Mouse (Mus musculus) C2C12 (cell line): ENCODE results near the gene Ear2. TPM values are rescaled to one million over a fixed set of nuclear protein-coding genes. Genes with fewer than 3 reads are reported as not detected.
"Not testable (repeated sequence)": the region's sequence is repeated elsewhere in the genome, so short reads cannot be mapped to it uniquely, and the experiment has no call there.

Experiments
- H3K27me3 ChIP-seq: one replicate; pipeline ENCODE4 v1.6.1; 2011; ENCODE audit not compliant: control insufficient read depth, insufficient read depth, insufficient read length
- H3K36me3 ChIP-seq: one replicate; pipeline ENCODE4 v1.6.1; 2011; ENCODE audit not compliant: control insufficient read depth, insufficient read depth
- H3K4me3 ChIP-seq: one replicate; pipeline ENCODE4 v1.5.1; 2011; ENCODE audit warnings: mild to moderate bottlenecking, control low read depth; ENCODE audit not compliant: poor library complexity, insufficient read depth, severe bottlenecking
- H3K79me2 ChIP-seq: one replicate; pipeline ENCODE4 v1.6.1; 2011; ENCODE audit not compliant: control insufficient read depth, insufficient read depth
- H3K79me3 ChIP-seq: one replicate; pipeline ENCODE4 v1.6.1; 2011; ENCODE audit warnings: low read depth, control low read depth
- H3ac ChIP-seq: one replicate; pipeline ENCODE3; 2011; ENCODE audit warnings: low read depth; ENCODE audit not compliant: control insufficient read depth, insufficient read length
- CEBPB ChIP-seq: IDR thresholded peaks from one replicate; pipeline ENCODE4 v1.6.1; 2011; ENCODE audit warnings: low read depth, mild to moderate bottlenecking, control low read depth, moderate library complexity
- long read RNA-seq, 2 experiments: library from polyadenylated mRNA; unstranded; transcript quantifications; one replicate each; pipeline ENCODE4 v2.0.0; 2019 to 2020
- polyA plus RNA-seq: library from polyadenylated mRNA; unstranded; fragments of >200 nt; fragmentation: generic; extraction: Trizol; gene quantifications from one replicate; pipeline ENCODE4 v1.2.1, GENCODE M21; 2012; ENCODE audit warnings: missing spikeins

Gene Ear2
- not detected for polyA plus RNA-seq
- long read RNA-seq, experiment 1, result 0 reads
- long read RNA-seq, experiment 2, result 0 reads

DNA sequence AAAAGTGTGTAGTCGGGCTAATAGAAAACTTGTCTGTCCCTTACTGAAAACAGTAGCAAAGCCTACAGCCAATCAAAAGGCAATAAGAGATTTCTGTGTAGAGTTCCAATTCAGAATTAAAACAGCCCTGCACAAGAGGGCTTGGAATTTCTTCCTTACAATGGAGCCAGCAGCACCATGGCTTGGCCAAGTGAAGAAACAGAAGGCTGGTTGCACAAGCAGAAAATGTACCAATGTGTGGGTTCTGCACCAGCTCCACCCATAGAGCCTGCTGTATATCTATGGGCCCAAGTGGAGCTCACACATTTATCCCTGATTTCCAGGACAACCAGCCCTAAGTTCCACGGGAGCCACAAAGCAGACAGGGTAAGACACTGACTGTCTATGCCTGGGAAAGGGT, at the start of gene Ear2:
Gene Ear2 (plus strand): TSS at position 301 of the 400 bp plus-strand sequence.
- not testable (repeated sequence) for H3K36me3 ChIP-seq, H3K27me3 ChIP-seq, H3K79me2 ChIP-seq, H3K79me3 ChIP-seq, H3ac ChIP-seq, H3K4me3 ChIP-seq

DNA sequence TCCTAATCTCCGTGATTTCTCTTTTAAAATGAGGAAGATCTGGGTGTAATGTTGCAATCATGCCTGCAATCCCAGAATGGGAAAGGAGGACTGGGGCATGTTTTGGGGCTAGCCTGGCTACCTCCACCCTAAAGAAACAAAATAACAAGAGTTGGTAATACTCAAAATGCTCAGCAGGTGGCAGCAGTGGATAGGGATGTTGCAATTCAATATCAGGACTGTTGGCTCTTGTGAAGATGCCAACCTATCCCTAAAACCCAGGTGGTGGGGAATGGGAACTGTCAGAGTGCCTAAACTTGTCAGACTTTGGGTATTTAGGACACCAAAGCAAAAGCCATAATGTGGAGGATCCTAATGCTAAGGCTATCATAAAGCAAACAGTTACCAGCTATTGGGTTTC, 34.6 kb upstream of the Ear2 start:
- not testable (repeated sequence) for H3ac ChIP-seq, H3K79me2 ChIP-seq, H3K27me3 ChIP-seq, H3K79me3 ChIP-seq, H3K36me3 ChIP-seq, H3K4me3 ChIP-seq
- peak; percentile 23 for TF ChIP-seq CEBPB

DNA sequence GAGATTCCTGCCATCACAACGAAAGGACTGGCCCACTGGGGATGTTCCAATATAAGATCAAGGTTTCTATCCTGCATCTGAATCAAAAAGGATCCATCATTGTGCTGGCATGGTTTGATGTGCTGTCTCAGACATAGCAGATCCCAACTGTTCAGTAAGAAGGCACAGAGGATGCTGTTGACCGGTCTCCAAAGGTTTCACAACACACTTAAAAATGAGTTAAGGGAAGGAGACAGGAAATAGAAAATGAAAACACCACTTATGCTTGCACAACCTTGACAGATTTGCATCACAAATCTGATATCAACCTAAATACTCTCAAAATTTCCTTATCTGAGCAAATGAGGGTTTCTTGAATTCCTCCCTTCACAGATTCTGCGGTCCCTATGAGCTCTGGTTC, 31.9 kb upstream of the Ear2 start:
- not testable (repeated sequence) for H3K36me3 ChIP-seq, H3K27me3 ChIP-seq, H3K79me2 ChIP-seq, H3K4me3 ChIP-seq, H3ac ChIP-seq, H3K79me3 ChIP-seq

DNA sequence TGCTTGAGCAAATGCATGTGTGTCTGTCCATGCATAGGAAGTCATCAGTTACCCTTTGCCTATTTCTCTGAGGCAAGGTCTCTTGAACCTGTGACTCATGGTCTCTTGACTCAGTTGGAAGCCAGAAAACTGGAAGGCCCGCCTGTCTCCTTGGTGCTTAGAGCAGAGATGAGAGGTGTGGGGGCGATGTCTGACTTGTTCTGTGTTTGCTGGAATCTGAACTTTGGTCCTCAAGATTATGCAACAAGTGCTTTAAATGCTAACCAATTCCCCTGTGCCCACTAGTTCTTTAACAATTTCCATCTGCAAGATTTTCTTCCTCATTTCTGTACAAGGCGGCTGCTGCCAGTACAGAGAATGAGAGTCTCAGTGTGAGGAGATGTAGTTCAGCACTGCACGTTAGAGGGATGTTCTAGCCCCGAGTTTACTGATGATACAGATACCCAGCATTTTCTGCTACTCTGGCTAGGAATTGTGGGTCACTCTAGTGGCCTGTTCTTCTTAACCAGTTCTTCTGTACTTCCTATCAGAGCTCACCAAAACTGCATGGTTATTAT, 24.6 kb upstream of the Ear2 start:
- not testable (repeated sequence) for H3K36me3 ChIP-seq, H3ac ChIP-seq, H3K79me2 ChIP-seq, H3K4me3 ChIP-seq, H3K27me3 ChIP-seq, H3K79me3 ChIP-seq

DNA sequence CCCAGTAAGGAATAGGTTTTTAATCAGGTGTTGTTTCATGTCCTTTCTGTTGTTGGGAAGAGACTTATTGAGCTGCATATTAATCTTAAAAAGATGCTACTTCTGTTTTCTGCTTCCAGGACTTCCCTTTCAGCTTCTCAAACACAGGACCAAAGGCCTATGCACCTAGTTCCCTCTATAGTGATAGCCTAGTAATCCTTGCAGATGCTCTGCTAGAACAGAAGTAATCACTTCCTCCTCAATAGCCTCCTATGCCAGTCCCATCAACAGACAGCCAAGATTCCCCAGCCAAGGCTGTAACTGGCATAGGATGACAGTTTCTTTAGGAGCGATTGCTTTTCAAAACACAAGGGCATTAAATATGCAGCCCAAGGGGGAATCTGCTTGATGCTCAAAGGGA, 15.9 kb upstream of the Ear2 start:
- not testable (repeated sequence) for H3K79me3 ChIP-seq, H3K79me2 ChIP-seq, H3K36me3 ChIP-seq, H3K27me3 ChIP-seq, H3ac ChIP-seq, H3K4me3 ChIP-seq

DNA sequence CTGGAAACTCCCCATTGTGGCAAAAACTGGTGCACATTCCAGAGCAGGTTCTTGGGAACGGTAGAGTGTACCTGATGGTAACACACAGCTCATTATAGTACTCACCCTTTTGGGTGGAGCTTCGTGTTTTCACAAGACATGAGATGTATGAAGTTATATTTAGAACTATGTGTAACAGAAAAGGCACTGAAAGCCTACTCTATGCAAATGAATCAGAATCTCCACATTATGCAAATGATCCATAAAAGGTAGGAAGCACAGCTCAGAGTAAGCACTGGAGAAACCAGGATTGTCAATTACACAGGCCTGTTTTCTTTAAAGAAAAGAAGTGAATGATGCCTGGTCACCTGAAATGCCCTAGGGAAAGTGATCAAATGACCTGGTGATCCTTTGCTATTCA, 14.9 kb upstream of the Ear2 start:
- not testable (repeated sequence) for H3K79me2 ChIP-seq, H3K79me3 ChIP-seq, H3K36me3 ChIP-seq, H3K27me3 ChIP-seq, H3ac ChIP-seq, H3K4me3 ChIP-seq

DNA sequence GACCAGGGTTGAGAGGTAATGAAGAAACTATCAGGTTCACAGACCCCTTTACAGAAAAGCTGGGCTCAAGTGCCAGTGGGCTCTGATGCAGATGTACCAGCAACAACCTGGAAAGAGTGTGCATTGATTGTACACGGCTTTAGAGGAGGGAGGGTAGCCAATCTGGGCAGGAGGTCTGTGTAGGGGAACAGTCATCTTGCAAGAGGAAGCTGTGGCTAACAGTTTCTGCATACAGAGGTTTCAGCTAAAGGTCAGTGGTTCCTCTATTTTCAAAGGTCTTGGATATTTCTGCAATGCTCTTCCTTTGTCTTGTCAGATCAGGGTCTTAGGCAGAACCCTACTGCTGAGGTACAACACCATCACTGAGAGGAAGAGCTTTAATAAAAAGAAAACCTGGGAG, 10.9 kb upstream of the Ear2 start:
- H3K36me3 ChIP-seq, H3K79me2 ChIP-seq, H3K79me3 ChIP-seq, H3K4me3 ChIP-seq, H3ac ChIP-seq, H3K27me3 ChIP-seq: not testable (repeated sequence)

DNA sequence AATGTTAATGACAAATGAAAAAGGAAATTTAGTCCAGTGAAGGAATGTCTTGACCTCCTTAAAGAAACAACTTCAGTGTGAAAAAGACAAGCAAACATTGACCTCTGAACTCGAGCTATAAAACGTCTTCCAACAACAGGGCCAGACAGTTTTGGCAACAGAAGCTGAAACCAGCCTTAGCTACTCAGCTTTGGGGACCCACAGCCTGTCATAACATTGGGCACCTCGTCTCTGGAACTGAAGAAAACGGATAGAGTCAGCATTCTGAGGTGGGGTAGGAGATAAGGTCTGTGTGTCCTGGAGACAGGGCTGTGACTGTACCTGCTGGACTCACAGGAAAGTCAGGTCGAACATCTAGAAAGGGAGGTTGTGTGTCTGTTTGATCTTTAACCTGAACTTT, 8.0 kb upstream of the Ear2 start:
- not testable (repeated sequence) for H3ac ChIP-seq, H3K79me3 ChIP-seq, H3K36me3 ChIP-seq, H3K4me3 ChIP-seq, H3K79me2 ChIP-seq, H3K27me3 ChIP-seq

DNA sequence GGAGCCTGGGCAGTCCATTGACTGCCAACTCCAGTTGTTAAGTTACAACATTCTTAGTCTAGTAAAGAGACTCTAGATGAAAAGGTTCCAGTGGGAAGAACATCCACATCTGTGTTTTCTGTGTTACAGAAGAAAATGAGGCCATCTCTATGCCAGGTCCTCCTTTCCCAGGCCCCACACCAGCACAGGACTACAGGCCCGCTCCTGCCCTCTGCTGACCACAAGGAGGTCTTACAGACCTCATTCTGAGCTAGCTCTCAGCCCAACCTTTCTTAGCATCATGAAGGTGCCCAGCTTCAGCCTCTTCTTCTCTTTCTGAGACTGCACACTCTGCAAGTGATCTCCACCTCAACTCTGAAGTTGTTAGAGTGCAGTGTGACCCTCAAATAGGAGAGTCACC, 2.4 kb upstream of the Ear2 start:
- H3K36me3 ChIP-seq, H3K79me2 ChIP-seq, H3ac ChIP-seq, H3K79me3 ChIP-seq, H3K27me3 ChIP-seq, H3K4me3 ChIP-seq: not testable (repeated sequence)
